Mouse (Mus musculus) liver, postnatal 0 days (tissue): ENCODE data around the gene Tns1. TPM values are rescaled to one million over a fixed set of nuclear protein-coding genes. Genes with fewer than 3 reads are reported as not detected.

Experiments used
- ATAC-seq: fragments of 200-750 bp; cut with Nextera tagmentation; 2 replicates; pipeline ENCODE4 v1.8.0; 2017; ENCODE audit warnings: mild to moderate bottlenecking, moderate library complexity
- DNase-seq: peaks from one replicate; pipeline ENCODE4 v3.0.0-alpha.2; 2016
- H3K27ac ChIP-seq: fragments of 300-500 bp; sonication (generic); 2 replicates; pipeline ENCODE4 v1.5.1; 2014; ENCODE audit warnings: antibody characterized with exemption, moderate library complexity, mild to moderate bottlenecking, low read depth
- H3K27me3 ChIP-seq: fragments of 300-500 bp; sonication (generic); 2 replicates; pipeline ENCODE4 v1.6.1; 2014; ENCODE audit warnings: low read length, control low read depth, mixed read lengths; ENCODE audit not compliant: insufficient read depth
- H3K36me3 ChIP-seq: fragments of 300-500 bp; sonication (generic); replicated peaks from 2 replicates; pipeline ENCODE4 v1.6.1; 2014; ENCODE audit warnings: mild to moderate bottlenecking, control low read depth, low read length, moderate library complexity, mixed read lengths; ENCODE audit not compliant: insufficient read depth
- H3K4me1 ChIP-seq: fragments of 300-500 bp; sonication (generic); 2 replicates; pipeline ENCODE4 v1.6.1; 2014; ENCODE audit warnings: antibody characterized with exemption, mild to moderate bottlenecking, control low read depth; ENCODE audit not compliant: insufficient read depth
- H3K4me2 ChIP-seq: fragments of 300-500 bp; sonication (generic); 2 replicates; pipeline ENCODE4 v1.6.1; 2014; ENCODE audit warnings: low read depth, mild to moderate bottlenecking, low read length, moderate library complexity, mixed read lengths
- H3K4me3 ChIP-seq: fragments of 300-500 bp; sonication (generic); 2 replicates; pipeline ENCODE4 v1.5.1; 2014; ENCODE audit warnings: low read depth, low read length
- H3K9ac ChIP-seq: fragments of 300-500 bp; sonication (generic); replicated peaks from 2 replicates; pipeline ENCODE4 v1.6.1; 2014; ENCODE audit warnings: mild to moderate bottlenecking, moderate library complexity
- H3K9me3 ChIP-seq: fragments of 300-500 bp; sonication (generic); 2 replicates; pipeline ENCODE4 v1.6.1; 2016; ENCODE audit warnings: mild to moderate bottlenecking, control low read depth, low read length, mixed read lengths
- CTCF ChIP-seq: sonication (generic); IDR thresholded peaks from 2 replicates; pipeline ENCODE4 v1.5.1; 2016; ENCODE audit warnings: antibody characterized with exemption, low read depth
- EP300 ChIP-seq: IDR thresholded peaks from 2 replicates; pipeline ENCODE4 v1.6.1; 2016; ENCODE audit warnings: antibody characterized with exemption, low read depth, mild to moderate bottlenecking
- WGBS: fragments of 180-500 bp; shearing (Covaris S2); extraction: QIAGEN DNeasy Blood & Tissue Kit; methylation state at CpG from one replicate; pipeline ENCODE4 v1.1.7; 2014; ENCODE audit not compliant: insufficient replicate concordance; 5-methylcytosine and 5-hydroxymethylcytosine counted together
- polyA plus RNA-seq: library from polyadenylated mRNA; unstranded; fragments of >200 nt; fragmentation: Nextera tagmentation; extraction: Ambion mirVana; gene quantifications from 2 replicates; pipeline ENCODE4 v1.2.1, GENCODE M21; 2015

The Tns1 gene
- polyA plus RNA-seq, 1 experiment from 2014 or later = 12.1 TPM

DNA sequence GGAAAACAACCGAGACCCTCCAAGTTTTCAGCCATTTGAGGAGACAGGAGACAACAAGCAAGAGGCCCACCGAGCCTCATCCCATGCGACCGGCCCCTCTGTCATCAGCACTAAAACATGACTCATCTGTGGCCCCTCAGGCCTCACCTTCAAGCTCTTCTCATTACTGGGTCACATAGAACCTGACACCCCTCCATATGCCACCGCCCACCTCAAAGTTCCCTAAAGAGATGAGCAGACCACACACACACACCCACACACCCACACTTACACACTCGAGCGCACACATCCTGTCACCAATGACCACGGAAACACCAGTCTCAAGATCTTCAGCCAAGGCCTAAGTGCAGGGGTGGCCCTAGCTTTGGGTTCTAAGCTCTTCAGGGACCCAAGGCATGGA is 213.5 kb downstream of the Tns1 start:
- TF ChIP-seq EP300 = no peak
- TF ChIP-seq CTCF = no peak
- H3K27me3 ChIP-seq = no peaks in the 10 kb centered on the region
- H3K4me1 ChIP-seq = no peaks in the 10 kb centered on the region
- 68% methylated on average over 8 of the region's 8 CpGs for WGBS
- no peak overlapping the region for H3K27ac ChIP-seq
- H3K36me3 ChIP-seq = peaks cover 13% of the 10 kb centered on the region
- no peak overlapping the region for H3K4me3 ChIP-seq
- H3K4me2 ChIP-seq = no peak overlapping the region
- no peak overlapping the region for H3K9ac ChIP-seq
- no peaks in the 10 kb centered on the region for H3K9me3 ChIP-seq
- DNase-seq (no peak), ATAC-seq (no peak)

DNA sequence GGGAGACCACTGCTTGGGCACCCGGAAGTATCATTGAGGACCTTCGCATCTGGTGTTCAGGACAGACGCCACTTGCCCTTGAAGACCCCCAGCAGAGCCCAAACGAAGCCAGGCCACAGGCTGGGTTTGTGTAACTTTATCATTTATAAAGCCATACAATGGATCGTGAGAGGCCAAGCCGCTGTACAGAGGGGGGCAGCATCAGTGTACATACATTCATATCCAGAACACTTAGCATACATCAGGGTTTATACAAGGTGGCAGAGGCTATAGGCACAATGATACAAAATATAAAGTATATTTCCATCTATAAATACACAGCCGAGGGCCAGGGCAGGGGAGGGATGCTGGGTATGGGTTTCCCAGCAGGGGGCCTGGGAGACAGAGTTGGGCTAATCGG is 214.1 kb downstream of the Tns1 start:
- H3K4me1 ChIP-seq = no peaks in the 10 kb centered on the region
- TF ChIP-seq EP300 (no peak), CTCF (no peak)
- no peaks in the 10 kb centered on the region for H3K9me3 ChIP-seq
- peaks cover 12% of the 10 kb centered on the region for H3K36me3 ChIP-seq
- no peak overlapping the region for H3K9ac ChIP-seq
- ATAC-seq (no peak), DNase-seq (no peak)
- H3K4me3 ChIP-seq = no peak overlapping the region
- no peak overlapping the region for H3K4me2 ChIP-seq
- WGBS = 76% methylated on average over 8 of the region's 8 CpGs
- H3K27me3 ChIP-seq = no peaks in the 10 kb centered on the region
- H3K27ac ChIP-seq = no peak overlapping the region

DNA sequence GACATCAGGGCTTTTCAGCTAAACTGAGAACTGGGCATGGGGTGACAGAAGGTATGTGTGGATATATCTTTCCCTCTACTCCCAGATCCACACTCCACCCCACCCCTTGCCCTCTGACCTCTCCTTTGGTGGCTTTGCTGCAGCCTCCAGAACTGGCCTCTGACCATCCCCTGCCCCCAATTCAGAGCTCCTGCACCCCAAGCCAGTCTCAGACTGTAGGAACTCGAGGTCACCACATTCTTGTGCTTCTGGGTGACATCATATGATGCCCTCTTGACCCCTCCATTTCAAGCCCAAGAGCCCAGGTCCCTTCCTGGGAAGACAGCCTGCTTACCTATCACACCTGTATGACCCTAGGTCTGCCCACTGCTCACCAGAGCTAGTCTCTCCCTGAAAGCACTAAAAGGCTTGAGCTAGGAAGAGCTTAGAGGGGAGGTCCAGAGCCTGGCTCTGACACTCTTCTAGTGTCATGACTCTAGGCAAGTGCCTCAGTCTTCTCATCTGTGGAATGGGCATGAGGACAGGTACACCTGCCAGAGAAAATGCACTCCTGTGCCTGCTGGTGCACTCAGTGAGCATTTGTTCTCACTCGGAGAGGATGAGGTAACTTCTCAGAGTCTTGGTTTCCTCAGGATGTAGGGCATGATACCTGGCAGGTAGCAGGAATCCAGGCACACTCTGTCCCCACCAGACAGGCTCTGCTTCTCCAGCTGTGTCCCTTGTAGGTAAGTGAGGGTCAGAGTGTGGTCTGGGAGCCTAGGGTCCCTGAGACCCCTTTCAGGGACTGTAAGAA is 214.9 kb downstream of the Tns1 start:
- no peak for ATAC-seq

DNA sequence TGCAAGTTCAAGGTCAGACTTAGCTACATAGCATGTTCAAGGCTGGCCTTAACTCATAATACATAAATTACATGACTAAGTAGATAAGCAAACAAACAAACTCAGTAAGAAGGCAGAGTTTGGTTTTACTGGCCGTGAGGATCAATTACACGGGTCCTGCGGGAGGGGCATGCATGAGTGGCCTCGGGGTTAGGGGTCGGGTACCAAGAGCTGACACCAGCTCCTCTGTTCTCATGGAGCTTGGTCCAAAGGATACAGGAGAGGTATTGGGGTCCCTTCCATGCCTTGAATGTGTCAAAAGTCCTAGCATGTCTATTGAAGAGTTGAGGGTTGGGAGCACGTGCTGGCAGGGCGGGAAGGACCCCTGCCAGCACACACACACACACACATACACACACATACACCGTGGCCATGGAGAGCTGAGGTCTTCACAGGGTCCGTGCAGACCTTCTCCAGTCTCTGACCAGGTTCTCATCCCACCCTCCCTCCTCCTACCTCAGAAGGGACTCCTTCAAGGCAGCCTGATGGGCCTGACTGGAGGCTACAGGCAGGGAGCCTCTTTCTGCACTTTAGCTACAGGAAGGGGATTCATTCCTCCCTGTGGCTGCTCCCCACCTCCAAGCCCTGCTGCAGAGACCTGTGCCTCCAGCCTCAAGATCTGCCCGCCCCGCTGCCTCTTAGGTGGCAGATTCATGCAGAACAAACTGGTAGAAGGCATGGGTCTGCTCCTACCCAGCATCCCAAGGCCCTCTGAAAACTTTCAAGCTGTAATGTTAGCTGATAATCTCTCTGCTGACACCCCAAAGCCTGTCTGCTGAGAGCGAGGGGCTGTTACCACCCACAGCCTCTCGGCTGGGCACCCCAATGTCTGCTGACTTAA is 215.9 kb downstream of the Tns1 start:
- H3K36me3 ChIP-seq = peaks cover 4% of the 10 kb centered on the region; the same call in 1 of the 2 replicates
- no peak for TF ChIP-seq EP300
- no peak for TF ChIP-seq CTCF
- no peak overlapping the region for H3K27ac ChIP-seq
- H3K4me1 ChIP-seq = no peaks in the 10 kb centered on the region
- DNase-seq = peak; percentile 12
- H3K4me2 ChIP-seq = no peak overlapping the region
- H3K27me3 ChIP-seq = no peaks in the 10 kb centered on the region
- ATAC-seq = no peak
- no peak overlapping the region for H3K4me3 ChIP-seq
- H3K9me3 ChIP-seq = no peaks in the 10 kb centered on the region
- H3K9ac ChIP-seq = no peak overlapping the region
- WGBS = 67% methylated on average over 13 of the region's 13 CpGs

More for the DNA sequence above, 214.9 kb downstream of the Tns1 start:
- no peaks in the 10 kb centered on the region for H3K4me1 ChIP-seq
- no peaks in the 10 kb centered on the region for H3K9me3 ChIP-seq
- H3K9ac ChIP-seq = no peak overlapping the region
- H3K27ac ChIP-seq = no peak overlapping the region
- WGBS = 39% methylated on average over 2 of the region's 2 CpGs
- TF ChIP-seq EP300 = no peak
- no peak for TF ChIP-seq CTCF
- H3K4me2 ChIP-seq = no peak overlapping the region
- peak; percentile 12 for DNase-seq
- H3K36me3 ChIP-seq = peaks cover 10% of the 10 kb centered on the region
- no peak overlapping the region for H3K4me3 ChIP-seq
- H3K27me3 ChIP-seq = no peaks in the 10 kb centered on the region

DNA sequence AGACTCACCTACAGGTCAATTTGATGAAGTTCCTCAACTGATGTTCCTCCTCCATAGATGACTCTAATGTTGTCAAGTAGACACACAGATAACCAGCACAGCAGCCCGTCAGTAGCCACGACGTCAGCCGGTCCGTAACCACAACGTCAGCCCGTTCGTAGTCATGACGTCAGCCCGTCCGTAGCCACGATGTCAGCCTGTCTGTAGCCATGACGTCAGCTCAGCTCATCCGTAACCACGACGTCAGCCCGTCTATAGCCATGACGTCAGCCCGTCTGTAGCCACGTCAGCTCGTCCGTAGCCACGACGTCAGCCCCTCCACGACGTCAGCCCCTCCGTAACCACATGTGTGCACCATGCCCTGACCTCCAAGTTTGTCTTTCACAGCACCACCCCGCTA is 217.1 kb downstream of the Tns1 start:
- ATAC-seq (no peak), DNase-seq (no peak)
- no peaks in the 10 kb centered on the region for H3K27me3 ChIP-seq
- no peak overlapping the region for H3K4me2 ChIP-seq
- 84% methylated on average over 28 of the region's 28 CpGs for WGBS
- no peak overlapping the region for H3K9ac ChIP-seq
- no peak for TF ChIP-seq CTCF
- H3K36me3 ChIP-seq = no peaks in the 10 kb centered on the region
- no peaks in the 10 kb centered on the region for H3K4me1 ChIP-seq
- no peak overlapping the region for H3K4me3 ChIP-seq
- no peaks in the 10 kb centered on the region for H3K9me3 ChIP-seq
- H3K27ac ChIP-seq = no peak overlapping the region

GRCm38 (mm10) chr1:73906376-73906775 is 217.9 kb downstream of the Tns1 start:
- TF ChIP-seq CTCF = no peak
- TF ChIP-seq EP300 = no peak
- ATAC-seq (no peak), DNase-seq (no peak)
- Histone ChIP-seq H3K27me3 (no peaks in the 10 kb centered on the region), H3K27ac (no peak overlapping the region), H3K9me3 (no peaks in the 10 kb centered on the region), H3K4me1 (no peaks in the 10 kb centered on the region), H3K36me3 (no peaks in the 10 kb centered on the region), H3K9ac (no peak overlapping the region), H3K4me2 (no peak overlapping the region), H3K4me3 (no peak overlapping the region)
- 77% methylated on average over 6 of the region's 6 CpGs for WGBS
